In the genomic region with DNA sequence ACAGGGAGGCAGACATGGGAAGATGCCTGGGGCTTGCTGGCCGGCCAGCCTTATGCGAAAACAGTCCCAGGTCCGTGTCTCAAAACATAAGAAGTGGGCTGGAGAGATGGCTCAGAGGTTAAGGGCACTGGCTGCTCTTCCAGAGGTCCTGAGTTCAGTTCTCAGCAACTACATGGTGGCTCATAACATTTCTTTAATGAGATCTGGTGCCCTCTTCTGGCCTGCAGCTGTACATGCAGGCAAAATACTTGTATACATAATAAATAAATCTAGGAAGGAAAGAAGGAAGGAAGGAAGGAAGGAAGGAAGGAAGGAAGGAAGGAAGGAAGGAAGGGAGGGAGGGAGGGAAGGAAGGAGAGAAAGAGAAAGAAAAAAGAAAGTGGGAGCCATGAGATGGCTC, we compare ENCODE assay signal across 7 mouse cellular contexts. TPM values are rescaled to one million over a fixed set of nuclear protein-coding genes. Genes with fewer than 3 reads are reported as not detected.
DNase-seq lines count a peak whose midpoint lies in the region; ATAC-seq and TF ChIP-seq lines count a peak whose summit lies in the region.
"Not testable (repeated sequence)": the region's sequence is repeated elsewhere in the genome, so short reads cannot be mapped to it uniquely, and the experiment has no call there.

No protein-coding gene starts in this region.

- peaks cover 14% of the 10 kb centered on the region for H3K4me1 ChIP-seq in ES-Bruce4 (ENCODE audit: control insufficient read depth, insufficient read depth, low read length)
- not testable (repeated sequence) for H3K4me1 ChIP-seq in bone marrow, adult 2 months (ENCODE audit: control insufficient read depth, insufficient read depth, low read length); heart, adult 2 months (ENCODE audit: control insufficient read depth, insufficient read depth, low read length); kidney, postnatal 0 days (replicated peaks; ENCODE audit: insufficient read depth, low read length); small intestine, adult 2 months (ENCODE audit: control insufficient read depth, insufficient read depth, insufficient read length, low read length)
- peaks cover 0 to 10% of the 10 kb centered on the region in 2 experiments; a peak in 2 of 4 replicates for H3K4me1 ChIP-seq in liver, embryonic 14.5 days (replicated peaks; ENCODE audit: control insufficient read depth in 2 of 2, insufficient read depth in 2 of 2, low read length in 1 of 2)

- not testable (repeated sequence) for H3K9ac ChIP-seq in ES-Bruce4 (ENCODE audit: low read depth, poor library complexity, severe bottlenecking); heart, adult 2 months (ENCODE audit: low read depth, low read length); kidney, postnatal 0 days (ENCODE audit: low read depth, low read length); liver, embryonic 14.5 days (replicated peaks)

- TF ChIP-seq CTCF in ES-Bruce4 (IDR thresholded peaks at IDR 0.05; ENCODE audit: low read depth, low read length) = peak; percentile 5
- peak; percentile 18; the same call in 1 of the 2 replicates for TF ChIP-seq CTCF in bone marrow, adult 2 months (IDR thresholded peaks at IDR 0.05; ENCODE audit: control insufficient read depth, insufficient read depth, low read length)
- peak; percentile 47 for TF ChIP-seq CTCF in heart, adult 2 months (IDR thresholded peaks at IDR 0.05)
- TF ChIP-seq CTCF in kidney, postnatal 0 days (IDR thresholded peaks at IDR 0.05; ENCODE audit: low read depth) = peak; percentile 61
- TF ChIP-seq CTCF in liver, embryonic 14.5 days (IDR thresholded peaks at IDR 0.05; ENCODE audit: low read depth) = peak; percentile 69
- peak; percentile 32; the same call in 1 of the 2 replicates for TF ChIP-seq CTCF in small intestine, adult 2 months (IDR thresholded peaks at IDR 0.05; ENCODE audit: extremely low read depth, insufficient read length, insufficient replicate concordance, low read depth, low read length)

- not testable (repeated sequence) for TF ChIP-seq EP300 in ES-Bruce4 (IDR thresholded peaks at IDR 0.05; ENCODE audit: insufficient read depth, low read depth, low read length); heart, adult 2 months (IDR thresholded peaks at IDR 0.05; ENCODE audit: insufficient read depth, low read depth, low read length); liver, embryonic 14.5 days (IDR thresholded peaks at IDR 0.05; ENCODE audit: low read depth)

- not testable (repeated sequence) for H3K79me2 ChIP-seq in heart, adult 2 months (replicated peaks; ENCODE audit: control insufficient read depth, insufficient read depth, low read length)

- H3K4me3 ChIP-seq in ES-Bruce4 (ENCODE audit: low read depth, low read length); bone marrow, adult 2 months (replicated peaks; ENCODE audit: control insufficient read depth, low read depth, low read length); heart, adult 2 months; kidney, postnatal 0 days (replicated peaks; ENCODE audit: low read depth, low read length); liver, embryonic 14.5 days (ENCODE audit: insufficient read depth in 1 of 2, low read depth in 2 of 2, low read length in 2 of 2); small intestine, adult 2 months (ENCODE audit: low read depth, low read length): not testable (repeated sequence)

- peak; percentile 41 for DNase-seq in 416B (ENCODE audit: low read depth)
- not testable (repeated sequence) for DNase-seq in heart, adult 2 months; kidney, postnatal 0 days (ENCODE audit: low spot score); liver, embryonic 14.5 days (ENCODE audit: low read depth in 3 of 3, low spot score in 3 of 3)

- 93% methylated on average over 3 of the region's 3 CpGs for WGBS in bone marrow, adult 2 months
- 94% methylated on average over 3 of the region's 3 CpGs for WGBS in heart, adult 2 months
- WGBS in kidney, postnatal 0 days = 76% methylated on average over 3 of the region's 3 CpGs
- 72% methylated on average over 3 of the region's 3 CpGs for WGBS in liver, embryonic 14.5 days (ENCODE audit: insufficient replicate concordance)
- WGBS in small intestine, adult 2 months = 77% methylated on average over 3 of the region's 3 CpGs

- H3K27me3 ChIP-seq in ES-Bruce4 (ENCODE audit: control insufficient read depth, insufficient read depth, low read length, poor library complexity, severe bottlenecking); heart, adult 2 months (ENCODE audit: control insufficient read depth, insufficient read depth, low read length); kidney, postnatal 0 days (ENCODE audit: insufficient read depth, low read length); liver, embryonic 14.5 days (ENCODE audit: control insufficient read depth, insufficient read depth, low read length); small intestine, adult 2 months (ENCODE audit: control insufficient read depth, insufficient read depth, low read length): not testable (repeated sequence)

- not testable (repeated sequence) for H3K27ac ChIP-seq in ES-Bruce4 (ENCODE audit: insufficient read depth, low read length); bone marrow, adult 2 months (ENCODE audit: control insufficient read depth, insufficient read depth, low read depth, low read length, poor library complexity); heart, adult 2 months; kidney, postnatal 0 days; liver, embryonic 14.5 days; small intestine, adult 2 months (ENCODE audit: insufficient read depth, low read depth, low read length)

- TF ChIP-seq POLR2A in ES-Bruce4 (IDR thresholded peaks at IDR 0.05; ENCODE audit: insufficient read depth, low read length); bone marrow, adult 2 months (IDR thresholded peaks at IDR 0.05; ENCODE audit: borderline replicate concordance, control insufficient read depth, low read depth, low read length); heart, adult 2 months (IDR thresholded peaks at IDR 0.05; ENCODE audit: insufficient read depth, low read depth, low read length); small intestine, adult 2 months (IDR thresholded peaks at IDR 0.05; ENCODE audit: low read depth, low read length): not testable (repeated sequence)

- H3K4me2 ChIP-seq in kidney, postnatal 0 days (ENCODE audit: low read length); liver, embryonic 14.5 days (ENCODE audit: low read depth): not testable (repeated sequence)

- not testable (repeated sequence) for H3K36me3 ChIP-seq in ES-Bruce4 (ENCODE audit: control insufficient read depth, insufficient read depth, low read length, poor library complexity, severe bottlenecking); heart, adult 2 months (ENCODE audit: control insufficient read depth, insufficient read depth, low read length); kidney, postnatal 0 days (ENCODE audit: insufficient read depth, low read length); small intestine, adult 2 months (ENCODE audit: control insufficient read depth, insufficient read depth, low read length)
- peaks cover 73% of the 10 kb centered on the region for H3K36me3 ChIP-seq in liver, embryonic 14.5 days (replicated peaks; ENCODE audit: control insufficient read depth, insufficient read depth, low read depth)

- ATAC-seq in kidney, postnatal 0 days (replicated peaks; ENCODE audit: low FRiP score, low read depth); liver, embryonic 14.5 days (ENCODE audit: insufficient read depth): not testable (repeated sequence)

- intact Hi-C loops in heart, adult 2 months (cut with DNase I) = not testable (repeated sequence)

- not testable (repeated sequence) for H3K9me3 ChIP-seq in ES-Bruce4 (replicated peaks; ENCODE audit: control insufficient read depth, insufficient read depth, low read length, poor library complexity, severe bottlenecking); kidney, postnatal 0 days (replicated peaks; ENCODE audit: low read length); liver, embryonic 14.5 days (ENCODE audit: control insufficient read depth, low read length)

RNA-seq across cellular contexts. Expression of gene Slc41a3, which starts 28.0 kb away (rescaled TPM):
- 1.8 and 2.2 TPM in 2 replicates for polyA plus RNA-seq in ES-Bruce4 (2011; ENCODE audit: insufficient read depth, insufficient read length, low read depth, missing spikeins)
- polyA plus RNA-seq in bone marrow, adult 2 months (2011; ENCODE audit: insufficient read depth, insufficient read length, low replicate concordance, missing spikeins) = 4.8 and 6.3 TPM in 2 replicates
- 100 to 1,000 TPM in 1 of 2 experiments, 10 to 100 TPM in 1; 91.9 to 139 TPM for total RNA-seq in heart, adult 2 months (2021)
- 100 and 128 TPM in 2 replicates for polyA plus RNA-seq in heart, adult 2 months (2012; rRNA removed)
- polyA plus RNA-seq in kidney, postnatal 0 days (2015; fragmentation: Nextera tagmentation; extraction: Ambion mirVana) = 5.6 and 6.3 TPM in 2 replicates
- polyA plus RNA-seq in liver, embryonic 14.5 days (2012; rRNA removed) = 23.5 and 25.3 TPM in 2 replicates
- polyA plus RNA-seq in liver, embryonic 14.5 days (2014; fragmentation: Nextera tagmentation; extraction: Ambion mirVana) = 27.6 and 30.6 TPM in 2 replicates
- 1.5 and 10.7 TPM in 2 replicates for polyA plus RNA-seq in small intestine, adult 2 months (2012; rRNA removed)

Comparison
In these comparisons a context has a peak if more than half of its experiments do, and no peak if none do; other contexts are left out.
1. CTCF ChIP-seq: peak in every context shown above with its lines; median percentile 69 in liver, embryonic 14.5 days; 61 in kidney, postnatal 0 days; 47 in heart, adult 2 months; 32 in small intestine, adult 2 months; 18 in bone marrow, adult 2 months; 5 in ES-Bruce4.